Mouse (Mus musculus) ES-Bruce4 (cell line): ENCODE measurements around the gene Ccr6.

Source experiments
- CTCF ChIP-seq: IDR thresholded peaks from one replicate; pipeline ENCODE4 v1.8.1; 2011; ENCODE audit warnings: low read depth, low read length
- EP300 ChIP-seq: IDR thresholded peaks from 2 replicates; pipeline ENCODE4 v1.6.1; 2011; ENCODE audit warnings: low read depth, low read length; ENCODE audit not compliant: insufficient read depth
- POLR2A ChIP-seq: IDR thresholded peaks from one replicate; pipeline ENCODE4 v1.8.1; 2011; ENCODE audit warnings: low read length; ENCODE audit not compliant: insufficient read depth

DNA sequence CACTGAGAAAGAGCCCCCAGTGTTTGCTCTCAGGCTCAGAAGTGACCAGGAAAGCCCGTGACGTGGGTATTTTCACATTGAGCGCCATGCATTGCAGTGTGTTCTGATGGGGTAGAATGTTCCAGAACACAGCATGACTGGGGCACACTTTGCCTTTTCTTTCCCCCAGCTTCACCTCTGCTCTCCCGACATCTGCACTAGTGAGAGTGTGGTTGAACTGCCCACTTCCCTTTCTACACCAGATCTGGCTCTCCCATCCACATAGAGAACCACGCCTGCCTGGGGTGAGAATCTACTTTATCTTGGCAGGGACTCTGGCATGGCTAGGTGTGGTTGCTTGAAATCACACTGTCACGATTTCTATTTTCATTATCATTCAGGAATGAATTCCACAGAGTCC, 19.7 kb downstream of the Ccr6 start:
- TF ChIP-seq EP300 = no peak
- TF ChIP-seq CTCF = no peak
- TF ChIP-seq POLR2A = no peak
